Mouse (Mus musculus) hindbrain, embryonic 11.5 days (tissue): ENCODE measurements around the gene Atf4. TPM values are rescaled to one million over a fixed set of nuclear protein-coding genes. Genes with fewer than 3 reads are reported as not detected.

Source experiments
- ATAC-seq: fragments of 200-750 bp; cut with Nextera tagmentation; 2 replicates; pipeline ENCODE4 v1.8.0; 2017; ENCODE audit warnings: mild to moderate bottlenecking, moderate TSS enrichment, moderate library complexity; ENCODE audit not compliant: low FRiP score
- DNase-seq: peaks from one replicate; pipeline ENCODE4 v3.0.0-alpha.2; 2015; ENCODE audit warnings: low spot score
- H3K27ac ChIP-seq: fragments of 300-500 bp; sonication (generic); 2 replicates; pipeline ENCODE4 v1.5.1; 2014; ENCODE audit warnings: mild to moderate bottlenecking, low read depth, low read length
- H3K27me3 ChIP-seq: fragments of 300-500 bp; sonication (generic); 2 replicates; pipeline ENCODE4 v1.6.1; 2014; ENCODE audit warnings: mild to moderate bottlenecking, low read length, moderate library complexity, mixed read lengths; ENCODE audit not compliant: control insufficient read depth, insufficient read depth
- H3K36me3 ChIP-seq: fragments of 300-500 bp; sonication (generic); 2 replicates; pipeline ENCODE4 v1.6.1; 2014; ENCODE audit warnings: mild to moderate bottlenecking, low read length, moderate library complexity, mixed read lengths; ENCODE audit not compliant: control insufficient read depth, insufficient read depth
- H3K4me1 ChIP-seq: fragments of 300-500 bp; sonication (generic); replicated peaks from 2 replicates; pipeline ENCODE4 v1.6.1; 2014; ENCODE audit warnings: low read length, mixed read lengths; ENCODE audit not compliant: control insufficient read depth, insufficient read depth
- H3K4me2 ChIP-seq: fragments of 300-500 bp; sonication (generic); replicated peaks from 2 replicates; pipeline ENCODE4 v1.6.1; 2014; ENCODE audit warnings: mild to moderate bottlenecking, low read depth, low read length
- H3K4me3 ChIP-seq: fragments of 300-500 bp; sonication (generic); 2 replicates; pipeline ENCODE4 v1.5.1; 2014; ENCODE audit warnings: low read depth, low read length
- H3K9ac ChIP-seq: fragments of 300-500 bp; sonication (generic); 2 replicates; pipeline ENCODE4 v1.6.1; 2014; ENCODE audit warnings: low read depth, low read length
- H3K9me3 ChIP-seq: fragments of 300-500 bp; sonication (generic); 2 replicates; pipeline ENCODE4 v1.6.1; 2016; ENCODE audit warnings: low read length; ENCODE audit not compliant: control insufficient read depth
- WGBS: fragments of 180-500 bp; shearing (Covaris S2); extraction: QIAGEN DNeasy Blood & Tissue Kit; methylation state at CpG from one replicate; pipeline ENCODE4 v1.1.7; 2014; 5-methylcytosine and 5-hydroxymethylcytosine counted together
- polyA plus RNA-seq: library from polyadenylated mRNA; unstranded; fragments of >200 nt; fragmentation: Nextera tagmentation; extraction: Ambion mirVana; gene quantifications from 2 replicates; pipeline ENCODE4 v1.2.1, GENCODE M21; 2014

The Atf4 gene
- polyA plus RNA-seq, 1 experiment from 2014 or later, result 145 TPM

DNA sequence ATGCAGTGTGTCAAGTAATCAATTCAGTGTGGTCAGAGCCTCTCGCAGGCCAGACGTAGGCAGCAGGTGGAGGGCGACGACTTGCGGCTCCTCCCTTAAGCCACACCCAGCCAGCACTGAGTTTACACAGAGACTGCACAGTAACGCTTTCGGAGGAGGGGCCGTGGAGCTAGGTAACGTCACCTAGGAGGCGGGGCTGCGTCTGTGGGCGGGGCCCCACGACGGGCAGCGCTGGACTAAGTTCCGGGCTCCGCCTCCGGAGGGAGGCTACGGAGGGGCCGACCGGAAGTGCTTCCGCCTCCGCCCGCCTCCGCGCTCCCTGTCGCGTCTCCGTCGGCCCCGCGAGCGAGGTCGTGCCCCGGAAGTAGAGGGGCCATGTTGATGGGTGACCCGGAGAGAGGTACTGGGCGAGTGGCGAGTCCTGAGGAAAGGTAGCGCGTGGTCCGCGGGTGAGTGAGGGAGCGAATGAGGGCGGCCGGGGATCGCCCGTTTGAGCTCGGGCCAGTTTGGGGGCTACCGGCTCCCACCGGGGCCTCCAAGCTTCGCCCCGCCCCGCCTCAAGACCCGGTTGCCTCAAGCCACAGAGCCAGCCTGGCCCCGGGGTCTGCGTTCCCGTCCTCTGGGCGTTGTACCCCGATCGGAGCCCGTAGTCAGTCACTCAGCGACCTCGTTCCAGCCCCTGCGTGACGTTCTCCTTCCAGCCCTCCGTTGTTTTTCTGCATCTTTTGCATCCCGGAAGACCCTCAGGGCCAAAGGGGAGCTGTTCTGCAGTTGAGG is 21.1 kb upstream of the Atf4 start, which contains the start of gene Mief1:
TSS of gene Mief1 (plus strand) at position 286 of the 777 bp plus-strand sequence.
- Histone ChIP-seq H3K9ac (peak within 1 kb of the TSS; percentile 88), H3K36me3 (no peaks in the 10 kb centered on the region), H3K27me3 (no peaks in the 10 kb centered on the region), H3K4me2 (peak within 1 kb of the TSS; percentile 80), H3K4me3 (peak within 1 kb of the TSS; percentile 95), H3K4me1 (no peaks in the 10 kb centered on the region), H3K9me3 (no peaks in the 10 kb centered on the region), H3K27ac (peak within 1 kb of the TSS; percentile 60)
- WGBS, result under 1% methylated on average over 65 of the region's 67 CpGs
- peak; percentile 99 for DNase-seq
- ATAC-seq, result peak; percentile 97

DNA sequence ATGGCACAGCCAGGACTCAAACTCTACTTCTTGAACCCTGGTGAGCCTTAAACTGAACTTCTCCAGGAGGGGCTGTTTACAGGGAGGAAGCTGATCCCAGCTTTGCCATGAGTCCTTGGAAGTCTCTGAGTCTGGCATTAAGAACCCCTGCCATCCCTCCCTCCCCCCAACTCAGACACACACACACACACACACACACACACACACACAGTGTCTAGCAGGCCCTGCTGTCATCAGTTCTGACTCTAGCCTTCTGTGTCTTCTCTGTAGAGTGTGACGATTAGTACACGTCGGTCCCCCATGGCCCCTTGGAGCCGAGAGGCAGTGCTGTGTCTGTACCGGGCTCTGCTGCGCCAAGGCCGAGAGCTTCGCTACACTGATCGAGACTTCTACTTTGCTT is 19.4 kb upstream of the Atf4 start, which contains the start of gene AC140267.1:
TSS of gene AC140267.1 (plus strand) at position 301 of the 400 bp plus-strand sequence.
- Histone ChIP-seq H3K27me3 (no peaks in the 10 kb centered on the region), H3K9ac (peak within 1 kb of the TSS; percentile 88), H3K4me3 (peak within 1 kb of the TSS; percentile 95), H3K9me3 (no peaks in the 10 kb centered on the region), H3K36me3 (no peaks in the 10 kb centered on the region), H3K27ac (no peak within 1 kb of the TSS), H3K4me1 (no peaks in the 10 kb centered on the region), H3K4me2 (peak within 1 kb of the TSS; percentile 80)
- 95% methylated on average over 9 of the region's 9 CpGs for WGBS
- no peak for DNase-seq
- no peak for ATAC-seq

DNA sequence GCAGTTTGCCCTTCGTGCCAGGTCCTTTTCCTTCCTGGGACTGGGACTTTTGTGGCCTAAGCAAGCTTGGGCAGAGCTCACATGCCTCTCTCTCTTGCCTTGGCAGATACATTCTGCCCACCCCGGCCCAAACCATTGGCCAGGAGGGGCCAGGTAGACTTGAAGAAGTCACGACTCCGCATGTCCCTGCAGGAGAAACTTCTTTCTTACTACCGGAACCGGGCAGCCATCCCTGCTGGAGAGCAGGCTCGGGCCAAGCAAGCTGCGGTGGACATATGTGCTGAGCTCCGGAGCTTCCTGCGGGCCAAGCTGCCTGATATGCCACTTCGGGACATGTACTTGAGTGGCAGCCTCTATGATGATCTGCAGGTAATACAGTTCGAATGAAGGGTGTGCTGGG is 6.8 kb upstream of the Atf4 start:
- no peak overlapping the region for H3K9ac ChIP-seq
- H3K4me1 ChIP-seq, result no peaks in the 10 kb centered on the region
- H3K4me3 ChIP-seq, result no peak overlapping the region
- no peak overlapping the region for H3K4me2 ChIP-seq
- ATAC-seq, result no peak
- WGBS, result 95% methylated on average over 12 of the region's 12 CpGs
- no peaks in the 10 kb centered on the region for H3K27me3 ChIP-seq
- H3K36me3 ChIP-seq, result peaks cover 18% of the 10 kb centered on the region; the same call in 1 of the 2 replicates
- H3K9me3 ChIP-seq, result no peaks in the 10 kb centered on the region
- H3K27ac ChIP-seq, result no peak overlapping the region
- no peak for DNase-seq

DNA sequence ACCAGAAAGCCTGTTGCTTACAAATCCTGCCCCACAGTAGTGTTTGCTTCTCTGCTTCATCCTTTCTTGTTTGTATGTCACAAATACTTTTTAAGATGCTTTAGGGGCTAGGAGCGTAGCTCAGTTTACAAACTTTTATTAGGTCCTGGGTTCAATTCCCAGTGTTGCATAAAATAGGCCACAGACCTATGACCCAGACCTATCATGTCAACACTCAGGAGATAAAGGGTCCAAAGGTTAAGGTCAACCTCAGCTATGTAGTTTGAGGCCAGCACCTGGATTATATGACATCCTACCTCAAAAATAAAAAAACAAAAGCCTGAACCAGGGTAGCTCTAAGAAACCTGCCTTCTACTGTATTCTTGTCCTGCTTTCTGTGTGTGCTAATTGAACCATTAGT is 6.4 kb upstream of the Atf4 start:
- ATAC-seq (no peak), DNase-seq (no peak)
- Histone ChIP-seq H3K27ac (no peak overlapping the region), H3K9me3 (no peaks in the 10 kb centered on the region), H3K4me2 (no peak overlapping the region), H3K36me3 (peaks cover 18% of the 10 kb centered on the region; the same call in 1 of the 2 replicates), H3K9ac (no peak overlapping the region), H3K4me1 (no peaks in the 10 kb centered on the region), H3K27me3 (no peaks in the 10 kb centered on the region), H3K4me3 (no peak overlapping the region)
- WGBS, result 100% methylated on average over 1 of the region's 1 CpGs

DNA sequence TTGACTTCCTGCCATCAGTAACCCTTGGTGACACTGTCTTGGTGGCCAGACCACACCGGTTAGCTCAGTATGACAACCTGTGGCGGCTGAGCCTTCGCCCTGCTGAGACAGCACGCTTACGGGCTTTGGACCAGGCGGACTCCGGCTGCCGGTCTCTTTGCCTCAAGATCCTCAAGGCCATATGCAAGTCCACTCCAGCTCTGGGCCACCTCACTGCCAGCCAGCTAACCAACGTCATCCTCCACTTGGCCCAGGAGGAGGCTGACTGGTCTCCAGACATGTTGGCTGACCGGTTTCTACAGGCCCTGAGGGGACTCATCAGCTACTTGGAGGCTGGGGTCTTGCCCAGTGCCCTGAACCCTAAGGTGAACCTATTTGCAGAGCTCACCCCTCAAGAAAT is 5.3 kb upstream of the Atf4 start:
- Histone ChIP-seq H3K9ac (no peak overlapping the region), H3K36me3 (peaks cover 18% of the 10 kb centered on the region; the same call in 1 of the 2 replicates), H3K4me2 (no peak overlapping the region), H3K9me3 (no peaks in the 10 kb centered on the region), H3K27me3 (no peaks in the 10 kb centered on the region), H3K4me3 (no peak overlapping the region), H3K27ac (no peak overlapping the region), H3K4me1 (peaks cover 4% of the 10 kb centered on the region; the same call in 1 of the 2 replicates)
- ATAC-seq (no peak), DNase-seq (no peak)
- WGBS, result 89% methylated on average over 10 of the region's 10 CpGs

DNA sequence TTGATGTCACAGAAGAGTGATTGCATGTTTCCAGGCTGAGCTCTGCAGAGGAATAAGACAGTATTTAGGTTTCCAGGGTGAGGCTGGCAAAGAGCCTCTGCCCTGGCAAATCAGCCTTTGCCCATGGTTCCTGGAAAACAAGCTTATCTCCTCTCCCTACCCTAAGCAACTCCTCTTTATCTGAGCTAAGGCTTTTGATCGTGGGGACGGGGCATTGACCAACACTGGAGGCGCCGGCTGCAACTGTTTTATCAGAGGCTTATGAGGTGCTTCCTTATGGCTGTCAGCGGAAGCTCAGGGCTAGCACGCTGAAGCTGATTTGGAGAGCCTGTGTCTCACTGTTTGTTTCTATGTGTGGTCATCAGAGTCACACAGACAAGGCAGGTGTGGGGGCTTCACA is 4.4 kb upstream of the Atf4 start:
- no peaks in the 10 kb centered on the region for H3K9me3 ChIP-seq
- peaks cover 16% of the 10 kb centered on the region; the same call in 1 of the 2 replicates for H3K36me3 ChIP-seq
- H3K4me3 ChIP-seq, result no peak overlapping the region
- H3K27ac ChIP-seq, result no peak overlapping the region
- no peak overlapping the region for H3K4me2 ChIP-seq
- no peak overlapping the region for H3K9ac ChIP-seq
- WGBS, result 93% methylated on average over 6 of the region's 6 CpGs
- no peaks in the 10 kb centered on the region for H3K27me3 ChIP-seq
- peaks cover 4% of the 10 kb centered on the region; the same call in 1 of the 2 replicates for H3K4me1 ChIP-seq
- ATAC-seq, result no peak
- DNase-seq, result no peak

DNA sequence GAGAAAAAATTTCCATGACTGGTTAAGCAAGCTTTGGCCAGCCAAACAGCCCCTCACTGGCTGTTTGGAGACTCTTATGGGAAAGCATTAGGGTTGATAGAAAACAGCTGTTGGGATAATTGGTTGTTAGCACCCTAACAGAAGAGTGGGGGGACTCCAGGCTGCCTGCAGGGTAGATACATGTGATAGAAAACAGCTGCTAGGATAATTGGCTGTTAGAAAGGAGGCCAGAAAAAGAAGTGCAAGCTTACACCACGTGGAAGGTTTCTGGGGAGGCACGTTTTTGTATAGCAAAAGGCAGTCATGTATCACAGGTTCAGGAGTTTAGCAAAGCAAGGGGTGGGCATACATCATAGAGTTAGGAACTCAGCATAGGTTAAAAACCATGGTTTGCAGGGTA is 1.5 kb upstream of the Atf4 start:
- Histone ChIP-seq H3K36me3 (peaks cover 28% of the 10 kb centered on the region), H3K4me3 (no peak overlapping the region), H3K27me3 (no peaks in the 10 kb centered on the region), H3K9ac (no peak overlapping the region), H3K27ac (peak overlapping the region; percentile 91; the same call in 1 of the 2 replicates), H3K9me3 (no peaks in the 10 kb centered on the region), H3K4me1 (peaks cover 12% of the 10 kb centered on the region; the same call in 1 of the 2 replicates), H3K4me2 (no peak overlapping the region)
- DNase-seq, result no peak
- 42% methylated on average over 2 of the region's 2 CpGs for WGBS
- no peak for ATAC-seq

DNA sequence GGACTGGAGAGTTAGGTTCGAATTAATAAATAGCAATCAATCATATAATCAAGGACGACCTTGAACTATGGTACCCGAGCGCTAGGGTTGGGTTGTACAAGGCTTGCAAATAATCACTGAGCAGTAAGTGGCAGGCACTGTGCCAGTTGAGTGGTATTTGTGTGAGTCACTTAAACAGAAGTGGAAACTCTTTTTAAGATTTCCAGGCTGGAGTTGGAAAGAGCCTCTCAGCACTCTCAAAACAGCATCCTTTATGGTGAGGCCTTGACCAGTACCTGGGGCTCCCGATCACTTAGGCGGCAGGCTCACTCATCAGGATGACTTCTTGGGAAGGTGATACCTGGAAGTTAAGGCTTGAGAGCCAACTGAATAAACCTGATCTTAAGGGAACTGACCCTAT is 777 bp upstream of the Atf4 start:
- H3K36me3 ChIP-seq, result peaks cover 27% of the 10 kb centered on the region
- 59% methylated on average over 6 of the region's 6 CpGs for WGBS

More for the DNA sequence above, 777 bp upstream of the Atf4 start:
- H3K27me3 ChIP-seq, result no peaks in the 10 kb centered on the region
- H3K4me2 ChIP-seq, result peak overlapping the region; percentile 84
- DNase-seq, result no peak
- ATAC-seq, result no peak
- peaks cover 12% of the 10 kb centered on the region; the same call in 1 of the 2 replicates for H3K4me1 ChIP-seq
- peak overlapping the region; percentile 91 for H3K27ac ChIP-seq
- peak overlapping the region; percentile 100 for H3K4me3 ChIP-seq
- H3K9ac ChIP-seq, result peak overlapping the region; percentile 77
- H3K9me3 ChIP-seq, result no peaks in the 10 kb centered on the region
